Mouse (Mus musculus) adrenal gland, postnatal 36 days (tissue): ENCODE results near the gene Nlrp10. TPM values are rescaled to one million over a fixed set of nuclear protein-coding genes. Genes with fewer than 3 reads are reported as not detected.

ENCODE experiments used
- DNase-seq, 2 experiments: peaks; one replicate each; pipeline ENCODE4 v3.0.0; 2021; ENCODE audit warnings: mixed read lengths in 1 of 2
- total RNA-seq, 2 experiments: library from RNA; stranded (reverse); gene quantifications; 2 replicates each; pipeline ENCODE4 v1.2.3; 2021

Nlrp10 gene
- total RNA-seq, 2 experiments from 2014 or later: 0.36 to 0.40 TPM

GRCm38 (mm10) chr7:108894320-108894719 lies 35.7 kb downstream of the Nlrp10 start, which contains the start of gene Olfr519:
TSS of gene Olfr519 (minus strand) at chr7:108894420.
- DNase-seq: no peak

GRCm38 (mm10) chr7:108884906-108885305 lies 45.1 kb downstream of the Nlrp10 start, which contains the start of gene Olfr518:
TSS of gene Olfr518 (minus strand) at chr7:108885006.
- DNase-seq: no peak

GRCm38 (mm10) chr7:108872279-108872678 lies 57.7 kb downstream of the Nlrp10 start, which contains the start of gene Olfr517:
TSS of gene Olfr517 (minus strand) at chr7:108872379.
- no peak for DNase-seq

Other genes with a start within 250 kb of the Nlrp10 start
- gene Olfr512, start 216.9 kb downstream of the Nlrp10 start, total RNA-seq: not detected
- gene Olfr513, start 179.2 kb downstream of the Nlrp10 start, total RNA-seq: not detected
- not detected for gene Olfr514, start 104.2 kb downstream of the Nlrp10 start, total RNA-seq
- gene Olfr516, start 79.6 kb downstream of the Nlrp10 start, total RNA-seq: not detected
- not detected for gene Olfr517, start 57.8 kb downstream of the Nlrp10 start, total RNA-seq
- gene Olfr518, start 45.2 kb downstream of the Nlrp10 start, total RNA-seq: not detected
- gene Olfr519, start 35.8 kb downstream of the Nlrp10 start, total RNA-seq: not detected
- 100 to 1,000 TPM; 132 to 147 TPM for gene Eif3f, start 4.2 kb upstream of the Nlrp10 start, total RNA-seq
- gene Tub, start 20.2 kb upstream of the Nlrp10 start, total RNA-seq: 10 to 100 TPM; 21.1 to 38.1 TPM
- 10 to 100 TPM; 39.7 to 58.7 TPM for gene Ric3, start 153.2 kb upstream of the Nlrp10 start, total RNA-seq
- 1 to 10 TPM; 5.1 to 9.4 TPM for gene Lmo1, start 245.0 kb upstream of the Nlrp10 start, total RNA-seq